Mouse (Mus musculus): ENCODE measurements at regions not wholly inside any gene's neighbourhood (a gene's known extent, or its start where the extent isn't known, plus 50 kb on each side); places are given as distances from the start of the nearest gene placed in this dataset.

GRCm38 (mm10) chr3:20680944-20681494 is 314.0 kb upstream of the Agtr1b start:
- DNase-seq (ENCODE audit: extremely low spot score, low spot score), result no peak

- DNase-seq (ENCODE audit: extremely low spot score, low spot score), result peak; percentile 15
Observed at GRCm38 (mm10) chr3:20661883-20662282, 294.9 kb upstream of the Agtr1b start.

- no peak for DNase-seq (ENCODE audit: extremely low spot score, low spot score)
Observed at GRCm38 (mm10) chr3:20655345-20655744, 288.4 kb upstream of the Agtr1b start.
